33 mouse cellular contexts compared by ENCODE assay signal in genomic region chr7:73091758-73092157, GRCm38 (mm10).
"Had no signal": no experiment of that assay in that cellular context is flagged by ENCODE, and none has a peak within 500 bp of the region (broad histone marks: within the 10 kb centered on the region; RNA-seq: fewer than 3 reads in every experiment).

No protein-coding gene starts in this region.

- H3K9me3 ChIP-seq: limb, embryonic 10.5 days; limb, embryonic 12.5 days; limb, embryonic 13.5 days; limb, embryonic 15.5 days; liver, embryonic 12.5 days; liver, embryonic 15.5 days; lung, embryonic 15.5 days; midbrain, embryonic 10.5 days; midbrain, embryonic 12.5 days; midbrain, embryonic 13.5 days; midbrain, embryonic 15.5 days; neural tube, embryonic 12.5 days; neural tube, embryonic 13.5 days had no signal

- H3K27me3 ChIP-seq: limb, embryonic 12.5 days; limb, embryonic 13.5 days; limb, embryonic 15.5 days; liver, embryonic 12.5 days; liver, embryonic 13.5 days; liver, embryonic 15.5 days; lung, embryonic 15.5 days; megakaryocyte, embryonic 14.5 days; midbrain, embryonic 12.5 days; midbrain, embryonic 13.5 days; midbrain, embryonic 15.5 days; neural tube, embryonic 12.5 days; neural tube, embryonic 13.5 days had no signal

- H3K27ac ChIP-seq: limb, embryonic 10.5 days; limb, embryonic 12.5 days; limb, embryonic 13.5 days; limb, embryonic 15.5 days; liver, embryonic 12.5 days; liver, embryonic 13.5 days; liver, embryonic 14.5 days; liver, embryonic 15.5 days; lung, embryonic 15.5 days; macrophage; midbrain, embryonic 10.5 days; midbrain, embryonic 12.5 days; midbrain, embryonic 13.5 days; midbrain, embryonic 15.5 days; neural tube, embryonic 12.5 days; neural tube, embryonic 13.5 days had no signal

- H3K4me2 ChIP-seq: limb, embryonic 12.5 days; limb, embryonic 13.5 days; limb, embryonic 15.5 days; liver, embryonic 11.5 days; liver, embryonic 12.5 days; liver, embryonic 13.5 days; liver, embryonic 15.5 days; lung, embryonic 14.5 days; lung, embryonic 15.5 days; midbrain, embryonic 11.5 days; midbrain, embryonic 12.5 days; midbrain, embryonic 13.5 days; midbrain, embryonic 15.5 days; neural tube, embryonic 12.5 days; neural tube, embryonic 13.5 days had no signal

- H3K9ac ChIP-seq: limb, embryonic 12.5 days; limb, embryonic 13.5 days; limb, embryonic 15.5 days; liver, embryonic 12.5 days; liver, embryonic 13.5 days; liver, embryonic 14.5 days; liver, embryonic 15.5 days; liver, postnatal 0 days; lung, embryonic 14.5 days; lung, embryonic 15.5 days; midbrain, embryonic 12.5 days; midbrain, embryonic 13.5 days; midbrain, embryonic 15.5 days; neural tube, embryonic 12.5 days; neural tube, embryonic 13.5 days had no signal

- H3K4me1 ChIP-seq: limb, embryonic 10.5 days; limb, embryonic 12.5 days; limb, embryonic 13.5 days; limb, embryonic 15.5 days; liver, embryonic 12.5 days; liver, embryonic 13.5 days; liver, embryonic 15.5 days; lung, embryonic 15.5 days; megakaryocyte, embryonic 14.5 days; midbrain, embryonic 10.5 days; midbrain, embryonic 12.5 days; midbrain, embryonic 13.5 days; midbrain, embryonic 15.5 days; neural tube, embryonic 12.5 days; neural tube, embryonic 13.5 days had no signal

- DNase-seq: left cerebral cortex, postnatal 4 days; liver; liver, embryonic 13.5 days; liver, postnatal 0 days; lung, adult 18-20 months; lung, adult 2 months; lung, embryonic 14.5 days; lung, postnatal 10 days; lung, postnatal 14 days; lung, postnatal 36 days; lung, postnatal 4 days; midbrain, embryonic 14.5 days had no signal

- H3K36me3 ChIP-seq: limb, embryonic 10.5 days; limb, embryonic 12.5 days; limb, embryonic 13.5 days; limb, embryonic 15.5 days; liver, embryonic 12.5 days; liver, embryonic 13.5 days; liver, embryonic 15.5 days; lung, embryonic 15.5 days; midbrain, embryonic 10.5 days; midbrain, embryonic 12.5 days; midbrain, embryonic 13.5 days; midbrain, embryonic 15.5 days; neural tube, embryonic 12.5 days; neural tube, embryonic 13.5 days had no signal

- H3K4me3 ChIP-seq: limb, embryonic 10.5 days; limb, embryonic 12.5 days; limb, embryonic 13.5 days; limb, embryonic 15.5 days; liver, embryonic 12.5 days; liver, embryonic 13.5 days; liver, embryonic 15.5 days; lung, embryonic 15.5 days; megakaryocyte, embryonic 14.5 days; midbrain, embryonic 10.5 days; midbrain, embryonic 12.5 days; midbrain, embryonic 13.5 days; midbrain, embryonic 15.5 days; myocyte; neural tube, embryonic 12.5 days; neural tube, embryonic 13.5 days had no signal

- ATAC-seq: liver, embryonic 12.5 days; liver, postnatal 0 days; lung, postnatal 0 days; midbrain, embryonic 13.5 days; midbrain, embryonic 15.5 days; midbrain, embryonic 16.5 days had no signal
